Mouse (Mus musculus): ENCODE measurements around the gene Hspbap1. TPM values are rescaled to one million over a fixed set of nuclear protein-coding genes. Genes with fewer than 3 reads are reported as not detected.

Gene Hspbap1
- polyA plus RNA-seq, 1 experiment = 15.9 TPM

DNA sequence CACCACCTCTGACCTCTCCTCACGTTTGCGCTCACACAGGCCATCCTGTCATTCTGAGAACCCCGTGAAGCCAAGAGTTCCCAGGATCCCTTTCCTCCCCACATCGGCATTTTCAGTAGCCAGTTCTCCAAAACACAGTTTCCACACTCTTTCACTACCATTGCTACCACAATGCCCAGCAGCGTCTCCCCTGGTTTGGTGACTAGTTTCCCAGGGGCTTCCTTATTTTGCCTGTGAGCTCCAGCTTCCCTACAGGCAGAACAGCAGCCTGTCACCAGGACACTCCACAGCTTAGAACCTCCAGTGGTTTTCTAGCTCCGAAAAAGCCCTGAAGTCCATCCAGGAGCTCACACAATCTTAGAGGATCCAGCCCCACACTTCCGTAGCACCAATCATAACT is 20.8 kb upstream of the Hspbap1 start:
- Histone ChIP-seq H3K27ac (ENCODE audit: control insufficient read depth, insufficient read depth, low read depth, low read length) (no peak overlapping the region), H3K4me3 (ENCODE audit: control insufficient read depth, low read depth, low read length) (no peak overlapping the region), H3K4me1 (ENCODE audit: control insufficient read depth, insufficient read depth, low read length) (no peaks in the 10 kb centered on the region), H3K36me3 (ENCODE audit: control insufficient read depth, insufficient read depth, low read length) (no peaks in the 10 kb centered on the region), H3K27me3 (ENCODE audit: control insufficient read depth, insufficient read depth, low read length) (no peaks in the 10 kb centered on the region)
- TF ChIP-seq POLR2A (IDR thresholded peaks at IDR 0.05; ENCODE audit: control insufficient read depth, low read depth, low read length) (no peak), CTCF (IDR thresholded peaks at IDR 0.05; ENCODE audit: control insufficient read depth, insufficient read depth, insufficient replicate concordance, low read depth, low read length) (no peak)

DNA sequence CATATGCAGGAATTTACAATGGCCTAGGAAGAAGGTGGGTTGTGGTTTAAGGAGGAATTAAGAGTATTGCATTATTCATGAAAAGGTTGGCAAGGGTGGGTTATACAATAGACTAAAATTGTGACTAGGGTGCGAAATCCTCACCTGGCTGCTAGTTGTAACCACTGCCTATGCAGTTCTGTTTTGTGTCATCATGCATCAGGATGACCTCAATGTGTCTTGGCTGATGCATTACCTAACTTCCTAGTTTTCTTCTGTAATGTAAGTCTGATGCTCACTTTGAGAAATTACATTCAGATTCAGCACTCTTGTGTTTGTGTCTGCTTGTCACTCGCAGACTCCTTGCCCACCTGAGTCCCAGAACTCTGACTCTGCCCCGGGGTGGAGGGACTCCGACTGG is 18.3 kb upstream of the Hspbap1 start:
- Histone ChIP-seq H3K27me3 (ENCODE audit: control insufficient read depth, insufficient read depth, low read length) (no peaks in the 10 kb centered on the region), H3K4me3 (ENCODE audit: control insufficient read depth, low read depth, low read length) (no peak overlapping the region), H3K27ac (ENCODE audit: control insufficient read depth, insufficient read depth, low read depth, low read length) (no peak overlapping the region), H3K4me1 (ENCODE audit: control insufficient read depth, insufficient read depth, low read length) (no peaks in the 10 kb centered on the region), H3K36me3 (ENCODE audit: control insufficient read depth, insufficient read depth, low read length) (no peaks in the 10 kb centered on the region)
- no peak for TF ChIP-seq POLR2A (IDR thresholded peaks at IDR 0.05; ENCODE audit: control insufficient read depth, low read depth, low read length)
- TF ChIP-seq CTCF (IDR thresholded peaks at IDR 0.05; ENCODE audit: control insufficient read depth, insufficient read depth, insufficient replicate concordance, low read depth, low read length) = no peak

DNA sequence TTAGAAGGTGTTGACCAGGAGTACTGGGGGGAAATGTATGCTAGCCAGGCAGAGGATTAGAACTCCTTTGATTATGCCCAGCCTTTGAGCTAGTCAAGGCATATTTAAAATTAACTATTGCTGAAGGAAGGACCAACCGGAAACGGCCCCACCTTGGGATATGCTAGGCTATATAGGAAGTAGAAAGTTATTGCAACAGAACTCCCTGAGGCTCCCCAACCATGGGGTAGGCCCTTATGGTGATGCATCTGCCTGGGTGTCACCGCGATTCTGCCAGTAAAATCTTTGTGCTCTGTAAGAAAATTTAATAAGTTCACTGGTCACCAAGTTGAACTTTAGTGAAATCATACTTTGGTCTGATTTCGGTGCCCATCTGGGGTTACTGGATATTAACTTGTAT is 16.2 kb upstream of the Hspbap1 start:
- no peaks in the 10 kb centered on the region for H3K4me1 ChIP-seq (ENCODE audit: control insufficient read depth, insufficient read depth, low read length)
- no peaks in the 10 kb centered on the region for H3K27me3 ChIP-seq (ENCODE audit: control insufficient read depth, insufficient read depth, low read length)
- no peak overlapping the region for H3K27ac ChIP-seq (ENCODE audit: control insufficient read depth, insufficient read depth, low read depth, low read length)
- H3K4me3 ChIP-seq (ENCODE audit: control insufficient read depth, low read depth, low read length) = no peak overlapping the region
- no peak for TF ChIP-seq CTCF (IDR thresholded peaks at IDR 0.05; ENCODE audit: control insufficient read depth, insufficient read depth, insufficient replicate concordance, low read depth, low read length)
- no peak for TF ChIP-seq POLR2A (IDR thresholded peaks at IDR 0.05; ENCODE audit: control insufficient read depth, low read depth, low read length)
- no peaks in the 10 kb centered on the region for H3K36me3 ChIP-seq (ENCODE audit: control insufficient read depth, insufficient read depth, low read length)

DNA sequence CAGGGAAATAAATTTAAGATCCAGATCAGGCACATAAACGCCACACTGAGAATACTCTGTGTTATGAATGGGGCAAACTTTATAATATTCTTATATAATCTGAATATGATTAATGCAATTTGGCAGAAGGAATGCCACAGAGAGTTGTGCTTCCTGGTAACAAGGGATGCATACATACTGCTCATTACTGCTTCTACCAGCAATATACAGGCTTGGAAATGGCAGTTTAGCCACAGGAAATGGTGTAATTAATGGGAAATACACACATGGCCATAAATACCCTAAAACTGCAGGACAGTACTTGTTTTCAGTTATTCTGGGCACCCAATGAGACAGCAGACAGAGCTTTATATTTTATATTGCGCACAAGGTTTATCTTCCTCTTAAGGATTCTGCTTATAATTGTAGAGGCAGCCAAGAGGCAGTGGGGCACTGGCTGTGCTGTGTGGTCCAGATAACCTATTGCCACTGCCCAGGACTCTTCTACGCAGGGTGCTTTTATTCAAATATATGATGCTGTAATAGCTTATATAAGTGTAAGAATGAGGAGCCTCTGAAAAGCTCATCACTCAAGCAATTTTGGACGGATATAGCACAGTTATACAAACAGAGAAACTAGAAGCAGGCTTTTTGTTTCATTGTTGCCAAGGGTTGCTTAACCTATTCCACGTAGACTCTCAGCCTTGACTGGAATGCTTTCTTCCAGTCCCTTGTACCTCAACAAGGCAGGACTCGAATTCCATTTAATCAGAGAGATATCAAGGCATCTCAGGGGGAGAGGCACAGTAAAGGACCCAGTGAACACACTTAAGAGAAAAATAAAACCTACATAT is 14.5 kb upstream of the Hspbap1 start:
- Histone ChIP-seq H3K4me1 (ENCODE audit: control insufficient read depth, insufficient read depth, low read length) (no peaks in the 10 kb centered on the region), H3K36me3 (ENCODE audit: control insufficient read depth, insufficient read depth, low read length) (no peaks in the 10 kb centered on the region), H3K27ac (ENCODE audit: control insufficient read depth, insufficient read depth, low read depth, low read length) (no peak overlapping the region), H3K27me3 (ENCODE audit: control insufficient read depth, insufficient read depth, low read length) (no peaks in the 10 kb centered on the region), H3K4me3 (ENCODE audit: control insufficient read depth, low read depth, low read length) (no peak overlapping the region)
- TF ChIP-seq CTCF (IDR thresholded peaks at IDR 0.05; ENCODE audit: control insufficient read depth, insufficient read depth, insufficient replicate concordance, low read depth, low read length) (no peak), POLR2A (IDR thresholded peaks at IDR 0.05; ENCODE audit: control insufficient read depth, low read depth, low read length) (no peak)

DNA sequence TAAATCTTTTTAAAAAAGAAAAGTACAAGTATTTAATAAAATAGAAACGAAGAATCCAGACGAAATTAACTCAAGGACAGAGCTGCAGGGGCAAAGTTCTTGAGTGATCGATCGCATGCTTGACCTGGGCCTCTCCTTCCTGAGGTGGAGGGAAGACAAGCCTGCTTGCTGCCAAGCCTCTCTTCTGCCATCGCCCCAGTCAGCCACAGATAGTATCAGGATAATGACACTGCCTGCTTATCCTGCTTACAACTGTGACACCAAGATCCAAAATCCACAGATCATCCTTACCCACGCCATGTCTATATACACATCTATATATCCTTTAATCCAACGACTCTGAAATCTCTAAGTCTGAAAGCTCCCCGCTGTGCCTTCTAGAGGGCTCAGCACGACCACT is 13.5 kb upstream of the Hspbap1 start:
- Histone ChIP-seq H3K4me1 (ENCODE audit: control insufficient read depth, insufficient read depth, low read length) (peaks cover 2% of the 10 kb centered on the region; the same call in 1 of the 2 replicates), H3K27me3 (ENCODE audit: control insufficient read depth, insufficient read depth, low read length) (no peaks in the 10 kb centered on the region), H3K36me3 (ENCODE audit: control insufficient read depth, insufficient read depth, low read length) (no peaks in the 10 kb centered on the region), H3K4me3 (ENCODE audit: control insufficient read depth, low read depth, low read length) (no peak overlapping the region), H3K27ac (ENCODE audit: control insufficient read depth, insufficient read depth, low read depth, low read length) (no peak overlapping the region)
- TF ChIP-seq CTCF (IDR thresholded peaks at IDR 0.05; ENCODE audit: control insufficient read depth, insufficient read depth, insufficient replicate concordance, low read depth, low read length) (no peak), POLR2A (IDR thresholded peaks at IDR 0.05; ENCODE audit: control insufficient read depth, low read depth, low read length) (no peak)

DNA sequence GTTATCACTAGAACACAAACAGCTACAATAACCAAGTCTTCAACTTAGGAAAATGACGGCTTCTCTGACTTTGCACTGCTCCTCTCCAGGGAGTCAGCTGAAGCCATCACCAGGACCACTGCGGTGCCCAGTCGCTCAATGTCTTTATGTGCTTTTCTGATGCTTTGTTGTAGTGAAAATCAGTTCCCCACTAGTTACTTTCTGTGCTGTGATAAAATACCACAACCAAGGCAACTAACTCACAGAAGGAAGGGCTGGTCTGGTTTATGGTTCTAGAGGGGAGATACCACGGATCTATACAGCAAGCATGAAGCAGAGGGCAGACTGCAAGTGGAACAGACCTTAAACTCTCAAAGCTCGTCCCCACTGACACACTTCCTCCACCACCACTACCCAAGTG is 10.8 kb upstream of the Hspbap1 start:
- no peak overlapping the region for H3K27ac ChIP-seq (ENCODE audit: control insufficient read depth, insufficient read depth, low read depth, low read length)
- TF ChIP-seq CTCF (IDR thresholded peaks at IDR 0.05; ENCODE audit: control insufficient read depth, insufficient read depth, insufficient replicate concordance, low read depth, low read length) (no peak), POLR2A (IDR thresholded peaks at IDR 0.05; ENCODE audit: control insufficient read depth, low read depth, low read length) (no peak)
- H3K36me3 ChIP-seq (ENCODE audit: control insufficient read depth, insufficient read depth, low read length) = no peaks in the 10 kb centered on the region
- H3K4me1 ChIP-seq (ENCODE audit: control insufficient read depth, insufficient read depth, low read length) = peaks cover 2% of the 10 kb centered on the region; the same call in 1 of the 2 replicates
- no peak overlapping the region for H3K4me3 ChIP-seq (ENCODE audit: control insufficient read depth, low read depth, low read length)
- H3K27me3 ChIP-seq (ENCODE audit: control insufficient read depth, insufficient read depth, low read length) = no peaks in the 10 kb centered on the region

DNA sequence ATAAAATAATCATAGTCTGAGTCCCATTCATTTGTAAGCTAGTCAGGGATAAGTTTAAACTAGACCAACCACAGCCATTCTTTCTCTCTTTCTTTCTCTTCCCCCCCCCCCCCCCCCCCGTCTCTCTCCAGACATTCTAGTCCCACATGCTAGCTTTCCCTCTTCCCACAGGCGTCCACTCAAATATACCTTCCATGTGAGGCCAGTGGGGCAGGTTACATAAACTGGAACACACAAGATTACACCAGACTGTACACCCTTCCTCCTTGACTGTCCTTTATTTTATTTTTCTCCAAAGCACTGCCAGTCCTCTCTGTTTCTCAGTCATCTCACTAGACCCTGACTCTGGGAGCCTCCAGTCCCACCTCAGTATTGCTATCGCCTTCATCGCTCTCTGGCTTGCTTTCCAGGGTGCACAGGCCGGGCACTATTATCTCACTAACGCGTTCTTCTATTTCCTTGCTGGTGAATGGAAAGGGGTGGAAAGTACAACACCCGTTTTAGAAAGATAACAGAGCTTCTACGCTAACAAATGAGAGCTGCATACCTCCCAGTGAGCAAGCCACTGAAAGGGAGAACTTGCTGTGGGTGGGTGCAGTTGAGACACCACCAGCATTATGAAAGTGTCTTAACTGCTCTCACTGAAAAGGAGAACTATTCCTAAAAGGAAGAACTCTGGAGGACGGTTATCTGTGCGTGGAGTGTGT is 6.4 kb upstream of the Hspbap1 start:
- Histone ChIP-seq H3K27ac (ENCODE audit: control insufficient read depth, insufficient read depth, low read depth, low read length) (no peak overlapping the region), H3K4me1 (ENCODE audit: control insufficient read depth, insufficient read depth, low read length) (peaks cover 4% of the 10 kb centered on the region), H3K4me3 (ENCODE audit: control insufficient read depth, low read depth, low read length) (no peak overlapping the region), H3K27me3 (ENCODE audit: control insufficient read depth, insufficient read depth, low read length) (no peaks in the 10 kb centered on the region), H3K36me3 (ENCODE audit: control insufficient read depth, insufficient read depth, low read length) (no peaks in the 10 kb centered on the region)
- TF ChIP-seq POLR2A (IDR thresholded peaks at IDR 0.05; ENCODE audit: control insufficient read depth, low read depth, low read length) (no peak), CTCF (IDR thresholded peaks at IDR 0.05; ENCODE audit: control insufficient read depth, insufficient read depth, insufficient replicate concordance, low read depth, low read length) (no peak)
